Mouse (Mus musculus) bone marrow, adult 2 months (tissue): Measurements from ENCODE around the gene Oxsm. TPM values are rescaled to one million over a fixed set of nuclear protein-coding genes. Genes with fewer than 3 reads are reported as not detected.

Experiments used
- H3K27ac ChIP-seq: fragments of 200-500 bp; 2 replicates; pipeline ENCODE4 v1.5.1; 2012; ENCODE audit warnings: low read depth, mild to moderate bottlenecking, control low read depth, inconsistent platforms, low read length; ENCODE audit not compliant: control insufficient read depth, poor library complexity, insufficient read depth
- H3K4me1 ChIP-seq: fragments of 200-500 bp; 2 replicates; pipeline ENCODE4 v1.6.1; 2011; ENCODE audit warnings: low read length; ENCODE audit not compliant: control insufficient read depth, insufficient read depth
- H3K4me3 ChIP-seq: fragments of 200-500 bp; replicated peaks from 2 replicates; pipeline ENCODE3; 2011; ENCODE audit warnings: mild to moderate bottlenecking, low read depth, low read length, control low read depth; ENCODE audit not compliant: control insufficient read depth
- CTCF ChIP-seq: fragments of 200-500 bp; IDR thresholded peaks from 2 replicates; pipeline ENCODE4 v1.5.1; 2011; ENCODE audit warnings: low read length, control low read depth; ENCODE audit not compliant: control insufficient read depth, insufficient read depth
- POLR2A ChIP-seq: fragments of 200-500 bp; IDR thresholded peaks from 2 replicates; pipeline ENCODE4 v1.6.1; 2011; ENCODE audit warnings: low read depth, mild to moderate bottlenecking, control low read depth, low read length, borderline replicate concordance; ENCODE audit not compliant: control insufficient read depth
- WGBS: fragments of 180-500 bp; shearing (Covaris S2); methylation state at CpG from one replicate; pipeline ENCODE4 v1.1.7; 2018; 5-methylcytosine and 5-hydroxymethylcytosine counted together
- polyA plus RNA-seq: library from polyadenylated mRNA; stranded (reverse); fragments of >200 nt; gene quantifications from 2 replicates; pipeline ENCODE4 v1.2.4, GENCODE M21; 2011; ENCODE audit warnings: low replicate concordance; ENCODE audit not compliant: missing spikeins, insufficient read depth, insufficient read length

Gene Oxsm
- polyA plus RNA-seq, 1 experiment = 2.3 TPM

DNA sequence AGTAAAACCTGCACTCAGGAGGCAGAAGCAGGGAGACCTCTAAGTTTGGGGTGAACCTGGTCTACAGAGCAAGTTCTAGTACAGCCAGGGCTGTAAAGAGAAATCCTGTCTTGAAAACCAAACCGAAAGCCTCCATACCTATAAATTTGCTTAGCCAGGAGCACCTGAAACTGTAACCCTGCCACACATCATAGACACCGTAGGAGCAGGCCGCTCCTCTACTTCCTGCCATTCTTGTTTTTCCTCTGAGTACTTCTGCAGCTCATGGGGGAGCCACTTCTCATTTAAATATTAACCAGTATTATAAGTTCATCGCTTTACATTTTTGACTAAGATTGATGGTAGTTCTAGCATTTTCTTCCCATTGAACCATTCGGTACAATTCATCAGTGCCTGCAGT, 17.4 kb upstream of the Oxsm start:
- WGBS = 84% methylated on average over 5 of the region's 5 CpGs
- TF ChIP-seq POLR2A (no peak), CTCF (no peak)
- Histone ChIP-seq H3K27ac (no peak overlapping the region), H3K4me1 (no peaks in the 10 kb centered on the region), H3K4me3 (no peak overlapping the region)

DNA sequence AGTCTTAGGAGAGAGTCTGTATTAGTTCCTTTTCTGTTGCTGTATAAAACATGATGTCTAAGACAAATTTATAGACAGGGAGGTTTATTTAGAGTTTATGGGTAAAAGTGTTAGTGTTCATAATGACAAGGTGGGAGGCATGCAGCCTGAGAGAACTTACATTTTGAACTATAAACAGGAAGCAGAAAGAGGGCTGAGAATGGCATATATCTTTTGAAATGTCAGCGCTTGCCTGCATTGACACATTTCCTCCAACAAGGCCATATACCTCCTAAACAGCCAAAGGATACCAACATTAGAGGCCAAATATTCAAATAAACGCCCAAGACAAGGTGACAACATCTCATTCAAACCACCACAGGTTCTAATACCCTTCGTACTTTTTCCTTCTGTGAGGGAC, 12.3 kb upstream of the Oxsm start:
- Histone ChIP-seq H3K4me3 (no peak overlapping the region), H3K4me1 (no peaks in the 10 kb centered on the region), H3K27ac (no peak overlapping the region)
- WGBS = 85% methylated on average over 3 of the region's 3 CpGs
- TF ChIP-seq CTCF = no peak
- TF ChIP-seq POLR2A = no peak

DNA sequence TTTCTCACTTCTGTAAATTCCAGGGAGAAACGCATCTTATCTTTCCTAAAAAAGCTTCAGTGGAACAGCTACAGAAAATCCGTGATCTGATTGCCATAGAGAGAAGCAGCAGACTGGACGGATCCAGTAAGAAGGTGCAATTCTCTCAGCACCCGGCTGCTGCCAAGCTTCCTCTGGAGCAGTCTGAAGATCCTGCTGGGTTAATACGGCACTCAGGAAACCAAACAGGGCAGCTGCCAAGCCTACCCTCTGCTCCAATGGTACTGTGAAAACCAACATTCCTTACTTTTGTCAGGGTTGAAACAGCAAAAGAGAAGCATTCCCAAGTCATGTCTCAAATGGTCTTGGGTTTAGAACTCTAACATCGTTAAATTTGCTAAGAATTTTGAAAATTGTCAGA, 10.9 kb upstream of the Oxsm start:
- TF ChIP-seq POLR2A (no peak), CTCF (no peak)
- Histone ChIP-seq H3K4me3 (no peak overlapping the region), H3K4me1 (no peaks in the 10 kb centered on the region; the same call in 1 of the 2 replicates), H3K27ac (no peak overlapping the region)
- 93% methylated on average over 6 of the region's 6 CpGs for WGBS

DNA sequence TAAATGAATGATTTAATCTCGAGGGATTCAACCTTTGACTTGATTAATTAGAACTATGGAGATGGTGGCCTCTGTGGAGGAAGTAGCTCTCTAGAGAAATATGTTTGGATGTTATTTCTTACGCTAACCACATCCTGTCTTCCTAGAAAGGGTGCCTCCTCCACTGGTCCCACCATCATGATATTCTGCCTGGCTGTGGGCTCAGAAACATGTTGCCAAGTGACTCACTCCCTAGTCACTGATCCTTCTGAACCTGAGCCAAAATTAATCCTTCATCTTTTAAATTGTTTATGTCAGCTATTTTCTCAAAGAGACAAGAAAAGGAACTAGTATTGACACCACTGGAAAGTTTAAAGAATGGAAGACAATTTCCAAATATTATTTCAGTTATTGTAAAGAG, 6.6 kb upstream of the Oxsm start:
- WGBS = 13% methylated on average over 2 of the region's 2 CpGs
- Histone ChIP-seq H3K27ac (no peak overlapping the region), H3K4me3 (no peak overlapping the region), H3K4me1 (no peaks in the 10 kb centered on the region; the same call in 1 of the 2 replicates)
- TF ChIP-seq POLR2A (no peak), CTCF (no peak)

DNA sequence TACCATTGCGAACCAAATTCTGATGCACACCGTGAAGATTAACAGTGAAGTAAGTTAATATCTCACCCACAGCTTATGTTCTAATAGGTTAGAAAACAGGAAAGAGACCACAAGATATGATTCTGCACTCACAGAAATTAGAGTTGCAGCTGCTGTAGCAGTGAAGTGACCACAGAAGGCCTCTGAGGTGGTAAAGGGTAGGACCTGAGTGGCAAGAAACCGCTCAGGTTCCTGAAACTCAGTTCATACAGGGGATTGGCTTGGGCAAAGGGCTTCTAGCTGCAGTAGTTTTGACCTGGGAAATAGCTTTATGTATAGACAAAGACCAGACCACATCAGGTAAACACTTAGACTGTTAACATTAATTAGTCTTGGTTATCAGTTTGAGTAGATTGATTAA, 6.1 kb upstream of the Oxsm start:
- no peak for TF ChIP-seq CTCF
- no peak for TF ChIP-seq POLR2A
- Histone ChIP-seq H3K27ac (no peak overlapping the region), H3K4me1 (no peaks in the 10 kb centered on the region; the same call in 1 of the 2 replicates), H3K4me3 (no peak overlapping the region)
- 47% methylated on average over 3 of the region's 3 CpGs for WGBS

DNA sequence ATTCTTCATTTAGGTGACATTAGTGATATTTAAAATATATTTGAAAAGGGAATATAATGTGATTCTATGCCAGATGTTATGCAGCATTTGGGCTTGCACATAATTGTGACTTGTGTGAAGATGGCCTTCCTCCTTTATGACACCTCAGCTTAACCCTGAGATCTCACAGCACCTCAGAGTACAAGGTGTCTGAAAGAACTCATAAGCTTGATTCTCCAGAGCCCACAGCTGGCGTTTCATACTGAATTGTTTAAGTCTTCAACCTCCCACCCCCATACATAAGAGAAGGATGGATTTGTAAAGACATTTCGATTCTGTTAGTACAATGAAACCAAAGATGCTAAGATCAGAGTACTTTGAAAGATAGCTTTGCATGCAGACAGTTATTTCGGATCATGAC, 491 bp upstream of the Oxsm start:
- WGBS = 54% methylated on average over 3 of the region's 3 CpGs
- H3K27ac ChIP-seq = no peak overlapping the region
- peak overlapping the region; percentile 96 for H3K4me3 ChIP-seq
- H3K4me1 ChIP-seq = peaks cover 3% of the 10 kb centered on the region; the same call in 1 of the 2 replicates
- no peak for TF ChIP-seq POLR2A
- no peak for TF ChIP-seq CTCF

DNA sequence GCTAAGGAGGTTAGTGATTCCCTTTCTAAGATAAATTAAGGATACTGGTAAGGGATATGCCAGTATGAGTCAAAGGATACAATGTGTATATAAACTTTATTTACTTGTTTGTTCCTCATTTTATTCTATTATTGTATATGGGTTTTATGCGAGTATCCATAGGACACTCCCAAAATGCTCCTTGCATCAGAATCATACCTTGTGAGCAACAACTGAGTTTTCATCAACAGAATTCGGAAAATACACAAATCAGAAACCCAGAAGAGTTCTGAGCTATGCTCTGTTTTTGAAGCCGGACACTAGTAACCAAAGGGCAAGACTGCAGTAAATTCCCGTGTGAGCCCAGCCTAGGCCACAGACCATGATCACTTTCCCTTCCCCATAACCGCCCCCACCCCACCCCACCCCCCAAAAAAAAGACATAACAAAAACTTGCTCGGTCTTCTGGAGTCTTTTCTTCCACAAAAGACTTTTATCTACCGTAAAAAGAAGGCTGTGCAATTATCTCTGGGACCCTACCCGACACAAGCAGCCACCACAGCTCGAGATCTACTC, 928 bp downstream of the Oxsm start:
- peak overlapping the region; percentile 96 for H3K4me3 ChIP-seq
- peaks cover 3% of the 10 kb centered on the region; the same call in 1 of the 2 replicates for H3K4me1 ChIP-seq
- H3K27ac ChIP-seq = peak overlapping the region; percentile 43; the same call in 1 of the 2 replicates
- TF ChIP-seq CTCF (no peak), POLR2A (no peak)
- WGBS = 5% methylated on average over 9 of the region's 9 CpGs

DNA sequence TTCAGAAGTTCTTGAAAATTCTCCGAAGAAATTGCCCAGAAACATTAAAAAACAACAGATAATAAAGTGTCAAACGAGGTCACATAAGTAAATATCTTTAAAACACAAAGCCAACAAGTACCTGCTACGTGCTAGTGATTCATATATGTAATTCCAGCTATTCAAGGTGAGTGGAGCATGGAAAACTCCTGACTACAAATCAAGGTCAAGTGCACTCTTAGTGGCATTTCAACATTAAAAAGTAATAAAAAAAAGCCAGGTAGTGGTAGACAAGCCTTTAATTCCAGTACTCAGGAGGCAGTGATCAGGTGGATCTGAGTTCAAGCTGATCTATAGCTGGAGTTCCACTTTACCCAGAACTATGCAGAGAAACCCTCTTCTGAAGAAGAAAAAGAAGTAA, 1.5 kb downstream of the Oxsm start:
- 79% methylated on average over 3 of the region's 3 CpGs for WGBS

More for the DNA sequence above, 1.5 kb downstream of the Oxsm start:
- peaks cover 3% of the 10 kb centered on the region; the same call in 1 of the 2 replicates for H3K4me1 ChIP-seq
- TF ChIP-seq CTCF (no peak), POLR2A (no peak)
- no peak overlapping the region for H3K27ac ChIP-seq
- H3K4me3 ChIP-seq = no peak overlapping the region
